Mouse (Mus musculus) lung, postnatal 0 days (tissue): Measurements from ENCODE around the gene Dst. TPM values are rescaled to one million over a fixed set of nuclear protein-coding genes. Genes with fewer than 3 reads are reported as not detected.

ENCODE experiments used
- ATAC-seq: fragments of 200-750 bp; cut with Nextera tagmentation; 2 replicates; pipeline ENCODE4 v1.8.0; 2017; ENCODE audit warnings: moderate library complexity
- DNase-seq: peaks from one replicate; pipeline ENCODE4 v3.0.0-alpha.2; 2016; ENCODE audit warnings: low spot score
- H3K27ac ChIP-seq: fragments of 300-500 bp; sonication (generic); 2 replicates; pipeline ENCODE4 v1.5.1; 2014; ENCODE audit warnings: antibody characterized with exemption, mild to moderate bottlenecking, low read length, mixed read lengths
- H3K27me3 ChIP-seq: fragments of 300-500 bp; sonication (generic); replicated peaks from 2 replicates; pipeline ENCODE4 v1.6.1; 2014; ENCODE audit warnings: low read length, mixed read lengths; ENCODE audit not compliant: insufficient read depth
- H3K36me3 ChIP-seq: fragments of 300-500 bp; sonication (generic); 2 replicates; pipeline ENCODE4 v1.6.1; 2014; ENCODE audit warnings: low read length, mixed read lengths; ENCODE audit not compliant: insufficient read depth
- H3K4me1 ChIP-seq: fragments of 300-500 bp; sonication (generic); 2 replicates; pipeline ENCODE4 v1.6.1; 2014; ENCODE audit warnings: antibody characterized with exemption, low read depth, low read length, mixed read lengths; ENCODE audit not compliant: insufficient read depth
- H3K4me2 ChIP-seq: fragments of 300-500 bp; sonication (generic); replicated peaks from 2 replicates; pipeline ENCODE4 v1.6.1; 2014; ENCODE audit warnings: low read depth, mild to moderate bottlenecking, low read length, moderate library complexity, mixed read lengths
- H3K4me3 ChIP-seq: fragments of 300-500 bp; sonication (generic); 2 replicates; pipeline ENCODE4 v1.5.1; 2014; ENCODE audit warnings: low read depth, low read length
- H3K9ac ChIP-seq: fragments of 300-500 bp; sonication (generic); replicated peaks from 2 replicates; pipeline ENCODE4 v1.6.1; 2014; ENCODE audit warnings: low read depth, mild to moderate bottlenecking
- H3K9me3 ChIP-seq: fragments of 300-500 bp; sonication (generic); 2 replicates; pipeline ENCODE4 v1.6.1; 2016; ENCODE audit warnings: low read length, mixed read lengths
- CTCF ChIP-seq: IDR thresholded peaks from 2 replicates; pipeline ENCODE4 v1.5.1; 2016; ENCODE audit warnings: antibody characterized with exemption, mild to moderate bottlenecking
- EP300 ChIP-seq: IDR thresholded peaks from 2 replicates; pipeline ENCODE4 v1.6.1; 2016; ENCODE audit warnings: antibody characterized with exemption, mild to moderate bottlenecking, control low read depth
- WGBS: fragments of 180-500 bp; shearing (Covaris S2); extraction: QIAGEN DNeasy Blood & Tissue Kit; methylation state at CpG from one replicate; pipeline ENCODE4 v1.1.7; 2014; 5-methylcytosine and 5-hydroxymethylcytosine counted together
- polyA plus RNA-seq: library from polyadenylated mRNA; unstranded; fragments of >200 nt; fragmentation: Nextera tagmentation; extraction: Ambion mirVana; gene quantifications from 2 replicates; pipeline ENCODE4 v1.2.1, GENCODE M21; 2015

Dst gene
- polyA plus RNA-seq, 1 experiment from 2014 or later = 18.1 TPM

DNA sequence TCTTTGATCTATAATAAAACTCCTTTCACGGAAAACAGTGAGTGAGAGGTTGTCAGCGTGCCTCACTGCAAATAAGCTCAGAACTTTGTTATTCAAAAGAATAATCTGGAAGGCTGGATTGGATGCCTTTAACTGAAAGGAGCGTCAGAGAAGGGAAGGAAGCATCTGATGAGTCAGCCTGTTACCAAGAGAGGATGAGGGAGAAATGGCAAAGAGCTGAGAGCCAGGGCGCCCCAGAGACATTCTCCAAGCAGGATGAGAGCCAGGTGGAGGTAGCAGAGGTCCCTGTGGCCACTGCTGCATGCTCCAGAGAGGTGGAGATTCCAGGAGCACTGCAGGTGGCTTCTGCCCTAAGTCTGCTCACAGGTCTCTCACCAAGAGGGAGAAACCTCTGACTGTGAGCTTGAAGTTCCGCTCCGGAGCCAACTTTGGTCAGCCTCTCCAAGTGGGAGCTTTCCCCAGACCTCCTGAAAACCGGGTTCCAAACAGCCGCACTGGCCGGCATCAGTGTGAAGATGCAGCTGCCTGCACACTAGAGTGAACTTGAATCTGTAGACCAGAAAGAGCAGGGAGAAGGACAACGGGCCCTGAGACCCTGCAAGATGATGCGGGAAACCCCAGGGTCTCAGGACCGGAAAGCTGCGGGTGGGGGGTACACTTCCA lies 231.3 kb downstream of the Dst start:
- ATAC-seq (no peak), DNase-seq (no peak)
- Histone ChIP-seq H3K9ac (no peak overlapping the region), H3K4me2 (no peak overlapping the region), H3K4me1 (no peaks in the 10 kb centered on the region), H3K4me3 (no peak overlapping the region), H3K27me3 (no peaks in the 10 kb centered on the region), H3K27ac (no peak overlapping the region), H3K36me3 (no peaks in the 10 kb centered on the region), H3K9me3 (no peaks in the 10 kb centered on the region)
- TF ChIP-seq CTCF = no peak
- TF ChIP-seq EP300 = no peak
- 60% methylated on average over 13 of the region's 13 CpGs for WGBS

DNA sequence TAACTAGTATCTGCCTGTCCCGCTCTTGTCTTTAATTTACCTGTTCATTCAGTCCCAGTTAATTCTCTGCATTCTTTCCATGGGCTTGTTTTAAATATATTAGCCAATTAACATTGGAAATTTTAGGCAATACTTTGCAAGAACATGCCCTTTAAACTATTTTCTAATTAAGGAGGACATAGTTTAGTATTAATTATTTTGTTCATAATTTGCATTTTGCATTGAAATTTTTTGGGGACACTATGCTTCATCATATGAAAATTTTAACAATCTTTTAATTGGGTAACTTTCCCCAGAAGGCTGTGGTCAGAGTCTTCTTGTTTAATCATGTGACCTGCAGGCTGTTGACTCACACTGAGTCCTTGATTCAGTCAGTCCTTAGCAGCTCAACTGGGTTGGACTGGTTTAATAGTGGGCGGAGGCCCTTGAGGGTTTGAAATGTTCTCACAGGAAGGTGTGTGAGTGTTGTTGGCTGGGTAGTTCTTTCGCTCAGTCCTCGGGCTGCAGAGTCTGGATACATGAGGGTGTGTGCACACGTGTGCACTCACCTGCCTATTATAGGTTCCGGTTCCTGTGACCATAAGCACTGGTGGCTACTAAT lies 231.9 kb downstream of the Dst start:
- Histone ChIP-seq H3K9me3 (no peaks in the 10 kb centered on the region), H3K9ac (no peak overlapping the region), H3K27ac (0 out of 2 replicates have a peak overlapping the region, but pooled peaks have one; percentile 47), H3K27me3 (no peaks in the 10 kb centered on the region), H3K4me1 (no peaks in the 10 kb centered on the region), H3K4me2 (no peak overlapping the region), H3K36me3 (no peaks in the 10 kb centered on the region), H3K4me3 (no peak overlapping the region)
- 48% methylated on average over 6 of the region's 6 CpGs for WGBS
- DNase-seq = peak; percentile 92
- ATAC-seq = peak; percentile 96
- peak; percentile 86 for TF ChIP-seq EP300
- no peak for TF ChIP-seq CTCF

DNA sequence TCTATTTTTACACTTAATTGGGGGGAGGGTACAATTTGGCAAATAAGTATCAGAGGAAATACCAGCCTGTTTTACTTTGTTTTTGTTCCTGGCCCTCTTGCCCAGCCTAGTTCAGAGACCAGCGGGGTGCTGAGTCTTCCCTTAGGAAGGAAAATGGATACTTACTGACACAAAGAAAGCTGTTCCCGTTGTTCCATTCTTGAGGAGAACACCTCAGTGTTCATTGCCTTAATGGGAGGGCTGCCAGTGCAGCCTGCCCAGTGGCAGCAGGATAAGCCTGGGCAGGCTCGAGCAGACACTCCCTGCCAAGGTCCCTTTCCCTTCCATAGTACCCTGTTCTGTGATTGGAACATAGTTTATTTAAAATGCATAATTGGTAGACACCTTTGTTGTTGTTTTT lies 232.7 kb downstream of the Dst start:
- H3K4me2 ChIP-seq = no peak overlapping the region
- WGBS = 39% methylated on average over 3 of the region's 3 CpGs
- ATAC-seq = no peak
- no peak overlapping the region for H3K9ac ChIP-seq
- peak overlapping the region; percentile 47; the same call in 1 of the 2 replicates for H3K27ac ChIP-seq
- TF ChIP-seq CTCF (no peak), EP300 (no peak)
- no peak overlapping the region for H3K4me3 ChIP-seq
- no peaks in the 10 kb centered on the region for H3K36me3 ChIP-seq
- no peaks in the 10 kb centered on the region for H3K9me3 ChIP-seq
- no peak for DNase-seq
- no peaks in the 10 kb centered on the region for H3K27me3 ChIP-seq
- H3K4me1 ChIP-seq = no peaks in the 10 kb centered on the region

DNA sequence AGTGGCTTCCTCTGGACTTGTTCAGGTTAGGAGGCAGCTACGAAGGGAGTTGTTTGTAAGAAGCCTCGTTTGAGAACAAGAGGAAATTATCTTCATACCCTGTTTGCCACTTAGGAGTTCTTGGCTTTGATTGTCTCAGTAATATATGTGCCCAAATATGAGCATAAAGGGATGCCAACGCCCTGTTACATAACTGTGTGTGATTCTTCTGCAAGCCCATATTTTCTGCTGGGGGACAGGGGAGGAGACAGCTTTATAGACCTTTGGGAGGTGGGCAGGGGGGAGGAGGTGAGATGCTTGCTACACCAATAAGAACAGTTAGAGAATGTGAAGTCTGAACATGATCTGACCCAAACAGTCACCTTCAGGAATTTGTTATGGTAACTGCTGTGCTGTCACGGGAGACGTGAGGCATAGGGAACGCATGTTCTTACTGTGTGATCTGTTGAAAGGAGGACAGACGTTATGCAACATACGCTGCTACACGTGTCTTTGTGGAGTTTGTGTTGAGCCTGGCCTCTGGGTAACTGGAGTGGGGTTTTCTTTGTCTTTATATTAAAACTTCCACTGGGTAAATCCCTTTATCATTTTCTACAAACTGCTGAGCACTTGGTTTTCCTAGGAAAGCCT lies 235.0 kb downstream of the Dst start:
- no peak overlapping the region for H3K4me3 ChIP-seq
- 38% methylated on average over 9 of the region's 9 CpGs for WGBS
- H3K27ac ChIP-seq = no peak overlapping the region
- H3K4me1 ChIP-seq = no peaks in the 10 kb centered on the region
- DNase-seq (peak; percentile 66), ATAC-seq (peak; percentile 43)
- H3K9ac ChIP-seq = no peak overlapping the region
- H3K27me3 ChIP-seq = no peaks in the 10 kb centered on the region
- H3K9me3 ChIP-seq = no peaks in the 10 kb centered on the region
- H3K36me3 ChIP-seq = no peaks in the 10 kb centered on the region
- no peak overlapping the region for H3K4me2 ChIP-seq
- TF ChIP-seq EP300 (no peak), CTCF (no peak)

DNA sequence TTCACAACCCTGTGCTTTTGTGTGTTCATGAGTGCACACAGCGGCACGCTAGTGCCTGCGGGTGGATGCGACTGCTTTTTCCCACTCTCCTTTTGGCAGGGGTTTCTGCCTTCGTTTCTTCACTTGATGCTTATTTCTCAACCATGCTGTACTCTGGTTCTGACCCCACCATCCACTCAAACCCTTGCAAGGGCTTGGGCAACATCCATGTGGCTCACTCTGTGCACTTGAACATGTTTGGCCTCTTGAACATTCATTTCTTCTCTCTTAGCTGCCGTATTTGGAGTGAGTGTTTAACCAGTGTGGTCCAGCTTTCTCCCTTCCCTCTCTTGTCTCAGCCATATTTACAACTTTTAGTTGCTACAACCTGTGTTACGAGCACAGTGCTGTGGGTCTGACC lies 236.8 kb downstream of the Dst start:
- peak; percentile 68 for DNase-seq
- TF ChIP-seq EP300 = peak; percentile 72
- TF ChIP-seq CTCF = no peak

DNA sequence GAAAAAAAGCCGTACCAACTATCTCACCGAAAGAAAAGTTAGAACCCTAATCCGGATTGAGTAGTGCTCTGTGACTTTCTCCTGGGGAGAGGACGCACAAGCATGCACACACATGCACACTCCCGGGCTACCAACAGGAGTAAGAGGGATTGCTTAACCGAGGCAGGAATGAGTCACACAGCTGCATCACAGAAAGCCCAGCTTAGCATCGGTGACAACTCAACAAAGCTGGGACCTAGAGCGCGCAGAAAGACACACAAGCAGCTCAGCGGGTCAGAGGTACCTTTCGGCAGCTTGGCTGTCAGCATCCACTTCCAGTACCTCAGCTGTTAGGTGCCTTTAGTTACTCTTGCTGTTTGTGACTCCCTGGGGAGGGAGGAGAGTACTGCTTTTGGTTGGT lies 240.0 kb downstream of the Dst start:
- Histone ChIP-seq H3K27ac (no peak overlapping the region), H3K36me3 (no peaks in the 10 kb centered on the region), H3K4me3 (no peak overlapping the region), H3K4me1 (no peaks in the 10 kb centered on the region), H3K9me3 (no peaks in the 10 kb centered on the region), H3K9ac (no peak overlapping the region), H3K27me3 (no peaks in the 10 kb centered on the region), H3K4me2 (no peak overlapping the region)
- 89% methylated on average over 11 of the region's 11 CpGs for WGBS
- DNase-seq = no peak
- TF ChIP-seq EP300 = no peak
- TF ChIP-seq CTCF = no peak
- no peak for ATAC-seq

More for the DNA sequence above, 236.8 kb downstream of the Dst start:
- H3K27ac ChIP-seq = no peak overlapping the region
- H3K27me3 ChIP-seq = no peaks in the 10 kb centered on the region
- no peaks in the 10 kb centered on the region for H3K36me3 ChIP-seq
- no peak overlapping the region for H3K4me3 ChIP-seq
- no peaks in the 10 kb centered on the region for H3K4me1 ChIP-seq
- WGBS = 74% methylated on average over 7 of the region's 7 CpGs
- no peak overlapping the region for H3K4me2 ChIP-seq
- H3K9me3 ChIP-seq = no peaks in the 10 kb centered on the region
- peak; percentile 67 for ATAC-seq
- no peak overlapping the region for H3K9ac ChIP-seq
